Mouse (Mus musculus) olfactory bulb, adult 2 months (tissue): Measurements from ENCODE around the gene Cmtm1. TPM values are rescaled to one million over a fixed set of nuclear protein-coding genes. Genes with fewer than 3 reads are reported as not detected.

Experiments
- H3K27ac ChIP-seq: fragments of 200-500 bp; 2 replicates; pipeline ENCODE4 v1.5.1; 2012; ENCODE audit warnings: low read depth, low read length; ENCODE audit not compliant: insufficient read depth
- H3K4me1 ChIP-seq: fragments of 200-500 bp; 2 replicates; pipeline ENCODE4 v1.6.1; 2012; ENCODE audit warnings: low read length; ENCODE audit not compliant: control insufficient read depth, insufficient read depth
- H3K4me3 ChIP-seq: fragments of 200-500 bp; 2 replicates; pipeline ENCODE4 v1.5.1; 2012; ENCODE audit warnings: mild to moderate bottlenecking, low read depth, low read length, moderate library complexity; ENCODE audit not compliant: insufficient read depth
- CTCF ChIP-seq: fragments of 200-500 bp; IDR thresholded peaks from 2 replicates; pipeline ENCODE4 v1.5.1; 2012; ENCODE audit warnings: low read depth, mild to moderate bottlenecking, low read length, moderate library complexity; ENCODE audit not compliant: insufficient read depth
- POLR2A ChIP-seq: fragments of 200-500 bp; IDR thresholded peaks from 2 replicates; pipeline ENCODE4 v1.6.1; 2012; ENCODE audit warnings: mild to moderate bottlenecking, low read depth, low read length, moderate library complexity; ENCODE audit not compliant: insufficient read depth
- WGBS: fragments of 180-500 bp; shearing (Covaris S2); methylation state at CpG from one replicate; pipeline ENCODE4 v1.1.7; 2018; 5-methylcytosine and 5-hydroxymethylcytosine counted together
- polyA plus RNA-seq: library from polyadenylated mRNA; stranded (reverse); fragments of >200 nt; gene quantifications from 2 replicates; pipeline ENCODE4 v1.2.4, GENCODE M21; 2012; ENCODE audit warnings: low replicate concordance; ENCODE audit not compliant: missing spikeins, insufficient read depth, insufficient read length

Gene Cmtm1
- polyA plus RNA-seq, 1 experiment: not detected

- Histone ChIP-seq H3K27ac (no peak overlapping the region), H3K4me3 (peak overlapping the region; percentile 83), H3K4me1 (peaks cover 14% of the 10 kb centered on the region)
- WGBS: 3% methylated on average over 11 of the region's 11 CpGs
- TF ChIP-seq CTCF: no peak
- TF ChIP-seq POLR2A: no peak
Measured at GRCm38 (mm10) chr8:104247908-104248275, 62.1 kb downstream of the Cmtm1 start.

GRCm38 (mm10) chr8:104247054-104247907 lies 62.7 kb downstream of the Cmtm1 start:
- no peak for TF ChIP-seq CTCF
- no peak for TF ChIP-seq POLR2A
- 66% methylated on average over 22 of the region's 22 CpGs for WGBS
- peak overlapping the region; percentile 83 for H3K4me3 ChIP-seq
- H3K27ac ChIP-seq: no peak overlapping the region
- peaks cover 14% of the 10 kb centered on the region for H3K4me1 ChIP-seq

- Histone ChIP-seq H3K27ac (no peak overlapping the region), H3K4me3 (no peak overlapping the region), H3K4me1 (peaks cover 14% of the 10 kb centered on the region)
- TF ChIP-seq CTCF: no peak
- no peak for TF ChIP-seq POLR2A
- 89% methylated on average over 4 of the region's 4 CpGs for WGBS
Measured at GRCm38 (mm10) chr8:104246621-104247020, 63.3 kb downstream of the Cmtm1 start.

Other genes with a start within 250 kb of the Cmtm1 start
- not detected in 2 replicates for gene Cdh5, start 208.5 kb downstream of the Cmtm1 start, polyA plus RNA-seq
- gene Bean1, start 139.7 kb downstream of the Cmtm1 start, polyA plus RNA-seq: not detected in 2 replicates
- gene Tk2, start 61.6 kb downstream of the Cmtm1 start, polyA plus RNA-seq: not detected in 2 replicates
- not detected in 2 replicates for gene Cklf, start 59.3 kb downstream of the Cmtm1 start, polyA plus RNA-seq
- gene Cmtm2a, start 17.0 kb downstream of the Cmtm1 start, polyA plus RNA-seq: not detected in 2 replicates
- not detected in 2 replicates for gene Gm45711, start 64 bp downstream of the Cmtm1 start, polyA plus RNA-seq
- not detected in 2 replicates for gene Gm11020, start 11.4 kb upstream of the Cmtm1 start, polyA plus RNA-seq
- not detected in 2 replicates for gene Cmtm2b, start 12.1 kb upstream of the Cmtm1 start, polyA plus RNA-seq
- gene Cmtm3, start 29.3 kb upstream of the Cmtm1 start, polyA plus RNA-seq: not detected in 2 replicates
- gene Cmtm4, start 85.7 kb upstream of the Cmtm1 start, polyA plus RNA-seq: not detected in 2 replicates
- gene Dync1li2, start 132.9 kb upstream of the Cmtm1 start, polyA plus RNA-seq: 65.6 TPM in 1 of 2 replicates, not detected in the other
- gene Terb1, start 199.8 kb upstream of the Cmtm1 start, polyA plus RNA-seq: not detected in 2 replicates
- gene Nae1, start 224.5 kb upstream of the Cmtm1 start, polyA plus RNA-seq: not detected in 2 replicates
- gene Car7, start 224.5 kb upstream of the Cmtm1 start, polyA plus RNA-seq: not detected in 2 replicates